Mouse (Mus musculus) hindbrain, embryonic 15.5 days (tissue): ENCODE results near the gene Mia2. TPM values are rescaled to one million over a fixed set of nuclear protein-coding genes. Genes with fewer than 3 reads are reported as not detected.
"Not testable (repeated sequence)": the region's sequence is repeated elsewhere in the genome, so short reads cannot be mapped to it uniquely, and the experiment has no call there.

Experiments used
- ATAC-seq: fragments of 200-750 bp; cut with Nextera tagmentation; 2 replicates; pipeline ENCODE4 v1.8.0; 2017; ENCODE audit warnings: low read depth, moderate number of reproducible peaks, moderate TSS enrichment; ENCODE audit not compliant: low FRiP score
- H3K27ac ChIP-seq: fragments of 300-500 bp; sonication (generic); replicated peaks from 2 replicates; pipeline ENCODE4 v1.5.1; 2015; ENCODE audit warnings: mild to moderate bottlenecking, inconsistent platforms
- H3K27me3 ChIP-seq: fragments of 300-500 bp; sonication (generic); 2 replicates; pipeline ENCODE4 v1.6.1; 2015; ENCODE audit warnings: control low read depth, inconsistent platforms
- H3K36me3 ChIP-seq: fragments of 300-500 bp; sonication (generic); 2 replicates; pipeline ENCODE4 v1.6.1; 2015; ENCODE audit warnings: control low read depth, inconsistent platforms
- H3K4me1 ChIP-seq: fragments of 300-500 bp; sonication (generic); replicated peaks from 2 replicates; pipeline ENCODE4 v1.6.1; 2015; ENCODE audit warnings: control low read depth, inconsistent platforms
- H3K4me2 ChIP-seq: fragments of 300-500 bp; sonication (generic); 2 replicates; pipeline ENCODE4 v1.6.1; 2015; ENCODE audit warnings: moderate library complexity, mild to moderate bottlenecking, inconsistent platforms
- H3K4me3 ChIP-seq: fragments of 300-500 bp; sonication (generic); 2 replicates; pipeline ENCODE4 v1.5.1; 2015; ENCODE audit warnings: mild to moderate bottlenecking, inconsistent platforms
- H3K9ac ChIP-seq: fragments of 300-500 bp; sonication (generic); 2 replicates; pipeline ENCODE4 v1.6.1; 2015; ENCODE audit warnings: inconsistent platforms
- H3K9me3 ChIP-seq: fragments of 300-500 bp; sonication (generic); 2 replicates; pipeline ENCODE4 v1.6.1; 2016; ENCODE audit warnings: control low read depth, inconsistent platforms
- WGBS: fragments of 180-500 bp; shearing (Covaris S2); methylation state at CpG from one replicate; pipeline ENCODE4 v1.1.7; 2015; 5-methylcytosine and 5-hydroxymethylcytosine counted together
- polyA plus RNA-seq: library from polyadenylated mRNA; unstranded; fragments of >200 nt; fragmentation: Nextera tagmentation; extraction: Ambion mirVana; gene quantifications from 2 replicates; pipeline ENCODE4 v1.2.1, GENCODE M21; 2015

Gene Mia2
- polyA plus RNA-seq = 30.4 and 36.5 TPM in 2 replicates

DNA sequence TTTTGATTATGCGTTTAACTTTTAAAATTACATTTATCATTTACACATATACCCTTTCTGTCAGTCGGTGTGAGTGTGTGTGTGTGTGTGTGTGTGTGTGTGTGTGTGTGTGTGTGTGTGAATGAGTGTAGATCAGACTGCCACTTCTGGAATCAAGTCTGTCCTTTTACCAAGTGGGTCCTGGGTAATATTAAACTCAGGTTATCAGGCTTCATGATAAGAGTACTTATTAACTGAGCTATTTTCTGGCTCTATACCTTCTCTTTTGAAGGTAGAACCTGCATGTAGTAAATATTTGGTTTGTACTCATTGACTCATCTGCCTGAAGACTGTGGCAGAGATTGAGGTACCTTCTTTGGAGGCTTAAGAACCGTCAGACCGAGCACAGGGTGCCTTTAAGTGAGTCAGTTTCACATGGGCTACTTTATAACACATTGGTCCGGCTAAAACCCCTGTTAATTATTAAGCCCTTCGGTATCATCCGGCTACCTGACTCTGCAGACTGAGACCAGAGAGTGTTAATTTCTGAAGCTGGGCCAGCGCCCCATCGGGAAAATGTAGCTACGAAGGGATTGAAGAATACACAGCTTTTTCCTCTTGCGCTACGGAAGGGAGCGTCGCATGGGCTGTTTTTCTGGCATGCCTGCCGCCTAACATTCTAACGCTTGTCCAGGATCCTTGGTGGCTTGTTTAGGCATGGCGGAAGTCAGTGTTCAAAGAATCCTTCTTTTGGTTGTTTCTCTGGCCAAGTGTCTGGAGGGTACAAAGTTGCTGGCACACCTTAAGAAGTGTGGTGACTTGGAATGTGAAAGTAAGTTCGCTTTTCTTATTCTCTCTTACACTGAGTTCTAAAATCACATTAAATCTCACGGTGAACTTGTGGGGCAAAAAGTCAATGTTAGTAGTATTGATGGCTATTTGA, at the start of gene Mia2:
Gene Mia2, plus strand, starts transcription at position 696 of the 922 bp plus-strand sequence.
- WGBS = 76% methylated on average over 19 of the region's 19 CpGs
- Histone ChIP-seq H3K4me2 (no peak within 1 kb of the TSS), H3K27ac (no peak within 1 kb of the TSS), H3K27me3 (no peaks in the 10 kb centered on the region), H3K36me3 (no peaks in the 10 kb centered on the region), H3K9ac (no peak within 1 kb of the TSS), H3K9me3 (no peaks in the 10 kb centered on the region), H3K4me3 (no peak within 1 kb of the TSS), H3K4me1 (no peaks in the 10 kb centered on the region)
- ATAC-seq = no peak

DNA sequence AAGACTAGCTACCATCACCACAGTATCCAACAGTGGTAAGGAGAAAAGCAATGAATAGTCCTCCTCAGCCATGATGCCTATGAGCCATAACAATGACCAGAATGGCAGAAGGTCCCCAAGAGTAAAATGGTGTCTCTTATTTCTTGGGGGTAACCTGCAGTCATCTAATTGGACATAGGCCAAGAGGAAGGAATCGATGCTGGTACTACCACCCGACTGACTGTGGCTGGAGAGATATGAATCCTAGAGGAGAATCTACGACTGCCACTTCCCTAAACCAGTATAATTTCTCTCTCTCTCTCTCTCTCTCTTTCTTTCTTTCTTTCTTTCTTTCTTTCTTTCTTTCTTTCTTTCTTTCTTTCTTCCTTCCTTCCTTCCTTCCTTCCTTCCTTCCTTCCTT, 43.1 kb upstream of the Mia2 start:
- Histone ChIP-seq H3K4me1 (peaks cover 3% of the 10 kb centered on the region; the same call in 1 of the 2 replicates), H3K9ac (no peak overlapping the region), H3K27ac (no peak overlapping the region), H3K4me2 (no peak overlapping the region), H3K9me3 (no peaks in the 10 kb centered on the region), H3K36me3 (peaks cover 6% of the 10 kb centered on the region), H3K27me3 (no peaks in the 10 kb centered on the region), H3K4me3 (no peak overlapping the region)
- 97% methylated on average over 3 of the region's 3 CpGs for WGBS
- ATAC-seq = no peak

DNA sequence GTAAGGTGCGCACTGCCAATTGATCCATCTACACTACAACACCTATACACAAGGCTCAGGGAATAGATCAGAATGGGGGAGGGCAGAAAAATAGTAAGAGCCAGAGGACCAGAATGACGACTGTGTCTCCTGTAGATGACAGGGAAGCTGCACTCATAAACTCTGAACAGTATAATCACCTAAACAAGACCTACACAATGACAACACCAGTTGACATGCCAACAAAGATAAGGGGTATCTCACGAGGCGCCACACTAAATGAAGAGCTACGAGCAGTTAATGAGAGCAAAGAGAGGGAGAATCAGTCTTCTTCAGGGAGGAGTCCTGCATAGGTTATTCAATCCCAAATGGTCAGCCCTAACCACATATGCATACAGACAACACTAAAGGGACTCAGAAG, 42.4 kb upstream of the Mia2 start:
- no peak overlapping the region for H3K4me2 ChIP-seq
- WGBS = 97% methylated on average over 5 of the region's 5 CpGs
- no peaks in the 10 kb centered on the region for H3K27me3 ChIP-seq
- peaks cover 3% of the 10 kb centered on the region for H3K36me3 ChIP-seq
- no peak overlapping the region for H3K27ac ChIP-seq
- no peak overlapping the region for H3K9ac ChIP-seq
- H3K4me3 ChIP-seq = no peak overlapping the region
- ATAC-seq = no peak
- peaks cover 8% of the 10 kb centered on the region for H3K4me1 ChIP-seq
- no peaks in the 10 kb centered on the region for H3K9me3 ChIP-seq

DNA sequence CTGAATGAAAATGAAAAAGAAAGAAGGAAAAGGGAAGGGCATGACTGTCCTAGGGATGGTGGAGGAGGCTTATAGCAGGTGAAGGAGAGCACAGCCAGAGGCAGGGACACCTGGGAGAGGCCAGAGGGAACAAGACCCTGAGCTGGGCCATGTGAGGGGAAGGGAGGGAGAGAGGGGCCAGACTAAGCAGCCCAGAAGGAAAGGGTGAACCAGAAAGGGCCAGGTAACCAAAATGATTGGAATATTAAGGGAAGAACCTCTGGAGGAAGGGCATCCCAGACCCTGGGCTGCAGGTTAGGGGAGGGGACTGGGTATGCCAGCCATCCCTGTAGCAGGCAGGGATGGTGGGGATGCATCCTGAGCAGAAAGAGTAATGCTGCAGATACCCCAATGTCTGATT, 41.6 kb upstream of the Mia2 start:
- Histone ChIP-seq H3K36me3 (peaks cover 3% of the 10 kb centered on the region), H3K4me2 (no peak overlapping the region), H3K4me3 (no peak overlapping the region), H3K9ac (no peak overlapping the region), H3K27ac (no peak overlapping the region), H3K27me3 (no peaks in the 10 kb centered on the region), H3K4me1 (peaks cover 16% of the 10 kb centered on the region), H3K9me3 (no peaks in the 10 kb centered on the region)
- no peak for ATAC-seq

DNA sequence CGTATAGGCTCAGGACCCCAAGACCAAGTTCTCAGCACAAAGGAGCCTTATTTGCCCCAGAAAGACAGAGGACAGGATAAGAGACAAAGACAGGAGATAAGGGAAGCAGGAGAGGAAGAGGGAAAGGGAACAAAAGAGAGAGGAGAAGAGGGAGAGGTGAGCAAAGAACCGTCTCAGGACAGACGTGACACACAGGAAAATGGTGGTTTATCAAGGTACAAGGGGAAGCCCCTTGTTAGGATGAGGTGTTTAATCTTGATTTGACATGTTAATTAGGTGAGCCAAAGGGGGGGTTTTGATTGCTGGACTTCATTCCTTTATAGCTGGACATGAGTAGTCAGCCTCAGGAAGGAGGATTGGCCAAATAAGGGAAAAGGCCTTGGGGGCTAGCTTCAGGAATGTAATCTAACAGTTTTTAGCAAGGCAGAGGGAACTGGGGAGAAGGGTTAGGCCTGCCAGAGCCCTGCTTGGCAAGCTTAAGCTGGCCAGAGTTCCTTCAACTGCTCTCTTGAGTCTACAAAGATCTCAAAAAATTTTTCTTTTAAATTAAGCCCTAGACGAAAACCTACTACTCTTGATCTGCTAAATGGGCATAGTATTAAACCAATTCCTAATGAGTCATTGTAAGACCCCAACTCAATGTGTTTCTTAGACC, 40.3 kb upstream of the Mia2 start:
- Histone ChIP-seq H3K4me1 (peaks cover 29% of the 10 kb centered on the region), H3K4me2 (no peak overlapping the region), H3K9ac (no peak overlapping the region), H3K4me3 (no peak overlapping the region), H3K36me3 (peaks cover 3% of the 10 kb centered on the region), H3K9me3 (no peaks in the 10 kb centered on the region), H3K27me3 (no peaks in the 10 kb centered on the region), H3K27ac (no peak overlapping the region)
- no peak for ATAC-seq
- 94% methylated on average over 4 of the region's 4 CpGs for WGBS

DNA sequence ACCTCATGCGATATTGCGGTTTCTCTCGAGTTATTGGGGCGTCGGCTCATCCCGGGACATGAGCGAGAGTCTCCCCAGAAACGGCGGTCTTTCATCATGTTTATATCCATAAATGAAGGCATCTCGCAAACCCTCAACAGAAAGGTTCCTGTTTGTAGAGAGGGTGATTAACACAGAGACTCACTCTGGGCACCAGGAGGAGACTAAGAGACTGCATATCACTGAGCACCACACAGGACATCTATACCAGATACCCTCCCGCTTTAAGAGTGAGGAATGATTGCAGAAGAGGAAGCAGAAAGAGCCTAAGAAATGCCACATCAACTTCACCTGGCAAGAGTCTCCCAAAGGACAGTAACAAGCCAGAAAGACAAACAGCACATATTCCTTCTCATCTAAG, 39.4 kb upstream of the Mia2 start:
- Histone ChIP-seq H3K9ac (no peak overlapping the region), H3K4me1 (peaks cover 32% of the 10 kb centered on the region), H3K9me3 (no peaks in the 10 kb centered on the region), H3K4me3 (no peak overlapping the region), H3K27me3 (no peaks in the 10 kb centered on the region), H3K27ac (no peak overlapping the region), H3K4me2 (no peak overlapping the region), H3K36me3 (peaks cover 3% of the 10 kb centered on the region)
- 98% methylated on average over 11 of the region's 11 CpGs for WGBS
- no peak for ATAC-seq

- H3K36me3 ChIP-seq, H3K27ac ChIP-seq, H3K9me3 ChIP-seq, H3K9ac ChIP-seq, H3K4me2 ChIP-seq, ATAC-seq, H3K27me3 ChIP-seq, H3K4me3 ChIP-seq: not testable (repeated sequence)
- H3K4me1 ChIP-seq = peaks cover 32% of the 10 kb centered on the region
- WGBS = 96% methylated on average over 5 of the region's 5 CpGs
Observed at GRCm38 (mm10) chr12:59058242-59058641, 37.4 kb upstream of the Mia2 start.

DNA sequence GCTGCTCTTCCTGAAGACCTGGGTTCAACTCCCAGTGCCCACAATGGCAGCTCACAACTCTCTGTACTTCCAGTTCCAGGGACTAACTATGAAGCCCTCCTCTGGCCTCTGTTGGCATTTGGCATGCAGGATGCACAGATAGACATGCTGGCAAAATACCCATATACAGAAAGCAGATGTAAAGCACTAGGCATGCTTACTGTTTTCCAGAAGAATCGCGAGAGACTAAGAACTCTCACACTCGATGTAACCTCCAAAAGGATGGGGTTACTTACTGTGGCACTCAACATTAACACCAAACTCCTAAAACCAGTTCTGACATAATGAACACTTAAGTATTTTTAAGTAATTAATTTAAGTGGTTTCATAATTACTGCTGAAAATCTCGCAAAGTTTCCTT, 35.3 kb upstream of the Mia2 start:
- no peaks in the 10 kb centered on the region for H3K27me3 ChIP-seq
- ATAC-seq = no peak
- no peaks in the 10 kb centered on the region for H3K9me3 ChIP-seq
- H3K27ac ChIP-seq = peak overlapping the region; percentile 99
- WGBS = 70% methylated on average over 4 of the region's 4 CpGs
- peaks cover 3% of the 10 kb centered on the region; the same call in 1 of the 2 replicates for H3K36me3 ChIP-seq
- H3K4me1 ChIP-seq = peaks cover 32% of the 10 kb centered on the region
- H3K4me3 ChIP-seq = peak overlapping the region; percentile 81
- peak overlapping the region; percentile 93 for H3K9ac ChIP-seq
- peak overlapping the region; percentile 87 for H3K4me2 ChIP-seq

DNA sequence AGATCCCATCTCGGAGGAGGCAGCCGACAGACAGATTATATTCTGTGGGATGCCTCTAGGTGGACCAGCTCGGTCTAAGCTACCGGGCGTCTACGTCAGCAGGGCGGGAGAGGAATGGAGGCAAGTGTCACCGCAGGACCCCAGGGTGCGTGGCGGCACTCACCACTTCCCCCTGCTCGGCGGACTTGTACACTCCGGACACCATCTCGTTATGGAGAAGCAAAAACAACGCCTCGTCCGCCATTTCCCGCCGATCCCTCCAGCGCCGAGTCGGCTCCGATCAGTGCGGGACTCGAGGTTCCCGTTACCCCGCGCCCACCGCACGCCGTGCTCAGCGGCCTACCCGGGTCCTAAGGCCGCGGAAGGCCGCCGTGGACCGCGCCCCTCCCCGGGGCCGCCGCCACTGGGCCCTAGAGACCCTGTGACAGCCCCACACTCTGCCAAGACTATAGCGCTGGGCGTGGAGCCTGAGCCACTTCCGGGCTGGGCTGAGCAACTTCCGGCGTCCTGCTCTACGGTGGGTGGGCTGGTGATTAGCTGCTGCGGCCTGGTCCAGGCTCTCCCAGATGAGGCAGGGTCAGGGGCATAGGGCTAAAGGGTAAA, 34.5 kb upstream of the Mia2 start, which contains the start of gene Trappc6b:
Gene Trappc6b, minus strand, starts transcription at position 480 of the 603 bp plus-strand sequence.
- H3K4me2 ChIP-seq = peak within 1 kb of the TSS; percentile 87
- WGBS = 0% methylated on average over 48 of the region's 49 CpGs
- no peaks in the 10 kb centered on the region for H3K9me3 ChIP-seq
- H3K9ac ChIP-seq = peak within 1 kb of the TSS; percentile 93
- H3K27me3 ChIP-seq = no peaks in the 10 kb centered on the region
- H3K27ac ChIP-seq = peak within 1 kb of the TSS; percentile 99
- peaks cover 35% of the 10 kb centered on the region for H3K4me1 ChIP-seq
- H3K4me3 ChIP-seq = peak within 1 kb of the TSS; percentile 81
- peak; percentile 97 for ATAC-seq
- H3K36me3 ChIP-seq = peaks cover 3% of the 10 kb centered on the region; the same call in 1 of the 2 replicates

DNA sequence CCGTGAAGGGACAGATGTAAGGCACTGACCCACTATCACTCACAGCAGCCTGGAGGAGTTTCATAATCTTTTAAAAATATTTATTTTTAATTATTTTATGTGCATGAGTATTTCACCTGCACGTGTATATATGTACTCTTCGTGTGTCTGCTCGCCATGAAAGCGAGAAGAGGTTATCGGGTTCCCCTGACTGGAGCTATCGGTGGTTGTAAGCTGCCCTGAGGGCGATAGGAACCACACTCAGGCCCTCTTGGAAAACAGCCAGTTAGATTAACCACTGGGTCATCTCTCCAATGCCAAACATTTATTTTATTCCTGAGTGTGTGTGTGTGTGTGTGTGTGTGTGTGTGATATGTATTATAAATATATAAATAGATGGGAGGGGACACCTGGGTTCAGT, 30.8 kb upstream of the Mia2 start:
- ATAC-seq = no peak
- no peak overlapping the region for H3K9ac ChIP-seq
- no peaks in the 10 kb centered on the region for H3K27me3 ChIP-seq
- H3K4me3 ChIP-seq = no peak overlapping the region
- H3K36me3 ChIP-seq = peaks cover 14% of the 10 kb centered on the region
- 89% methylated on average over 8 of the region's 8 CpGs for WGBS
- H3K4me1 ChIP-seq = peaks cover 22% of the 10 kb centered on the region
- no peaks in the 10 kb centered on the region for H3K9me3 ChIP-seq
- no peak overlapping the region for H3K4me2 ChIP-seq
- H3K27ac ChIP-seq = no peak overlapping the region

DNA sequence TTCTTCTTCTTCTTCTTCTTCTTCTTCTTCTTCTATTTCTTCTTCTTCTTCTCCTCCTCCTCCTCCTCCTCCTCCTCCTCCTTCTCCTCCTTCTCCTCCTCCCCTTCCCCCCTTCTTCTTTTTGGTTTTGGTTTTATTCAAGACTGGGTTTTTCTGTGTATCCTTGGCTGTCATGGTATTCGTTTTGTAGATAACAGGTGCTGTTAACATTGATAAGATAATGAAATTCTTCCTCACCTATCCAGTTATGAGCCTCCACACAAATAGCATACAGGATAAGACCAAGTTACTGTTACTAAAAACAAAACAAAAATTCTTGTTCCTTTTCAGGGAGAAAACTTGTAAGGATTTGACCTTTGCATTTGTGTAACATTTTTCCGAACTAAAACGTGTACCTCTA, 29.8 kb upstream of the Mia2 start:
- Histone ChIP-seq H3K27me3 (no peaks in the 10 kb centered on the region), H3K9me3 (no peaks in the 10 kb centered on the region), H3K4me1 (peaks cover 15% of the 10 kb centered on the region), H3K9ac (peak overlapping the region; percentile 59; the same call in 1 of the 2 replicates), H3K27ac (peak overlapping the region; percentile 96), H3K4me2 (peak overlapping the region; percentile 75), H3K36me3 (peaks cover 23% of the 10 kb centered on the region), H3K4me3 (peak overlapping the region; percentile 95)
- WGBS = 81% methylated on average over 3 of the region's 3 CpGs
- no peak for ATAC-seq
